8 mouse cellular contexts compared by ENCODE assay signal in genomic region chr17:34862416-34863081, GRCm38 (mm10). TPM values are rescaled to one million over a fixed set of nuclear protein-coding genes. Genes with fewer than 3 reads are reported as not detected.
DNase-seq lines count a peak whose midpoint lies in the region; ATAC-seq and TF ChIP-seq lines count a peak whose summit lies in the region.
"Had no signal": no experiment of that assay in that cellular context is flagged by ENCODE, and none has a peak within 500 bp of the region (broad histone marks: within the 10 kb centered on the region; RNA-seq: fewer than 3 reads in every experiment).

TSS of gene Cfb (minus strand) at chr17:34862518.

- no peak for TF ChIP-seq EP300 in stomach, postnatal 0 days (optimal IDR thresholded peaks at IDR 0.05)

- no peaks in the 10 kb centered on the region for H3K36me3 ChIP-seq in stomach, postnatal 0 days (ENCODE audit: control insufficient read depth, insufficient read depth, low read length)
- no peaks in the 10 kb centered on the region for H3K36me3 ChIP-seq in heart, embryonic 11.5 days (ENCODE audit: control insufficient read depth, insufficient read depth, low read length)

- no peak within 1 kb of the TSS for H3K4me3 ChIP-seq in lung, adult 2 months (replicated peaks; ENCODE audit: extremely low read depth, low read depth, low read length)
- H3K4me3 ChIP-seq in stomach, postnatal 0 days (ENCODE audit: low read depth, low read length): no peak within 1 kb of the TSS
- H3K4me3 ChIP-seq in heart, embryonic 11.5 days (ENCODE audit: low read depth, low read length): no peak within 1 kb of the TSS

- no peak for TF ChIP-seq POLR2A in lung, adult 2 months (IDR thresholded peaks at IDR 0.05; ENCODE audit: borderline replicate concordance, extremely low read depth, low read depth, low read length)

- H3K4me1 ChIP-seq in lung, adult 2 months (ENCODE audit: control insufficient read depth, insufficient read depth, low read length): no peaks in the 10 kb centered on the region
- H3K4me1 ChIP-seq in stomach, postnatal 0 days (replicated peaks; ENCODE audit: control insufficient read depth, insufficient read depth): no peaks in the 10 kb centered on the region
- no peaks in the 10 kb centered on the region for H3K4me1 ChIP-seq in heart, embryonic 11.5 days (ENCODE audit: control insufficient read depth, insufficient read depth, low read length)

- no peak for DNase-seq in lung, adult 2 months
- no peak for DNase-seq in lung, postnatal 25 days (ENCODE audit: low spot score)
- peak; percentile 33 for DNase-seq in fat pad, adult 2 months (ENCODE audit: extremely low read depth, low read depth, low spot score)
- peak; percentile 75 for DNase-seq in kidney, postnatal 14 days
- no peak for DNase-seq in stomach, postnatal 0 days (ENCODE audit: low spot score)
- DNase-seq in testis, postnatal 14 days (ENCODE audit: low spot score): no peak
- DNase-seq: cerebellum, adult 18-20 months had no signal

- no peak for TF ChIP-seq CTCF in lung, adult 2 months (IDR thresholded peaks at IDR 0.05; ENCODE audit: insufficient read depth, low read length)
- TF ChIP-seq CTCF in stomach, postnatal 0 days (IDR thresholded peaks at IDR 0.05; ENCODE audit: low read depth): no peak

- 41% methylated on average over 8 of the region's 8 CpGs for WGBS in lung, adult 2 months
- 37% methylated on average over 8 of the region's 8 CpGs for WGBS in stomach, postnatal 0 days
- WGBS in heart, embryonic 11.5 days (ENCODE audit: insufficient replicate concordance): 64% methylated on average over 8 of the region's 8 CpGs

- no peaks in the 10 kb centered on the region for H3K27me3 ChIP-seq in stomach, postnatal 0 days (ENCODE audit: control insufficient read depth, insufficient read depth, low read length)
- peaks cover 9% of the 10 kb centered on the region for H3K27me3 ChIP-seq in heart, embryonic 11.5 days (ENCODE audit: control insufficient read depth, insufficient read depth, low read length)

- no peaks in the 10 kb centered on the region for H3K9me3 ChIP-seq in stomach, postnatal 0 days (ENCODE audit: control insufficient read depth, low read length)
- no peaks in the 10 kb centered on the region for H3K9me3 ChIP-seq in heart, embryonic 11.5 days (replicated peaks; ENCODE audit: control insufficient read depth, low read length)

- peak; percentile 53; the same call in 1 of the 2 replicates for ATAC-seq in stomach, postnatal 0 days (ENCODE audit: low FRiP score, low TSS enrichment)
- ATAC-seq in heart, embryonic 11.5 days (replicated peaks; ENCODE audit: insufficient number of reproducible peaks, low FRiP score, low TSS enrichment): no peak

- no peak within 1 kb of the TSS; the same call in 1 of the 2 replicates for H3K9ac ChIP-seq in stomach, postnatal 0 days (ENCODE audit: low read length)
- H3K9ac ChIP-seq in heart, embryonic 11.5 days (ENCODE audit: low read depth, low read length): no peak within 1 kb of the TSS

- H3K27ac ChIP-seq in stomach, postnatal 0 days (replicated peaks): peak within 1 kb of the TSS; percentile 35; the same call in 1 of the 2 replicates
- no peak within 1 kb of the TSS for H3K27ac ChIP-seq in heart, embryonic 11.5 days (ENCODE audit: low read depth, low read length)

- no peak within 1 kb of the TSS for H3K4me2 ChIP-seq in stomach, postnatal 0 days (replicated peaks; ENCODE audit: low read depth)
- H3K4me2 ChIP-seq in heart, embryonic 11.5 days: no peak within 1 kb of the TSS

RNA-seq across cellular contexts. Expression of gene Cfb, which starts in this region (rescaled TPM):
- 20.8 and 23.8 TPM in 2 replicates for polyA plus RNA-seq in lung, adult 2 months (2012; rRNA removed)
- polyA plus RNA-seq in stomach, postnatal 0 days (2015; fragmentation: Nextera tagmentation; extraction: Ambion mirVana): 20.7 and 23.9 TPM in 2 replicates
- polyA plus RNA-seq in heart, embryonic 11.5 days (2014; fragmentation: Nextera tagmentation; extraction: Ambion mirVana): 0.65 and 2.5 TPM in 2 replicates

Comparison
In these comparisons a context has a peak if more than half of its experiments do, and no peak if none do; other contexts are left out.
1. DNase-seq: peak in fat pad, adult 2 months (single experiment) and kidney, postnatal 14 days (single experiment); none in lung, adult 2 months (single experiment), lung, postnatal 25 days (single experiment), stomach, postnatal 0 days (single experiment) and testis, postnatal 14 days (single experiment).